Mouse (Mus musculus): Measurements from ENCODE around the gene Gm49353. TPM values are rescaled to one million over a fixed set of nuclear protein-coding genes. Genes with fewer than 3 reads are reported as not detected.

Gene Gm49353
- total RNA-seq (2021), result 1 to 10 TPM; 1.1 to 1.3 TPM
- long read RNA-seq, experiment 1, result 0 reads
- long read RNA-seq, experiment 2, result 0 reads

DNA sequence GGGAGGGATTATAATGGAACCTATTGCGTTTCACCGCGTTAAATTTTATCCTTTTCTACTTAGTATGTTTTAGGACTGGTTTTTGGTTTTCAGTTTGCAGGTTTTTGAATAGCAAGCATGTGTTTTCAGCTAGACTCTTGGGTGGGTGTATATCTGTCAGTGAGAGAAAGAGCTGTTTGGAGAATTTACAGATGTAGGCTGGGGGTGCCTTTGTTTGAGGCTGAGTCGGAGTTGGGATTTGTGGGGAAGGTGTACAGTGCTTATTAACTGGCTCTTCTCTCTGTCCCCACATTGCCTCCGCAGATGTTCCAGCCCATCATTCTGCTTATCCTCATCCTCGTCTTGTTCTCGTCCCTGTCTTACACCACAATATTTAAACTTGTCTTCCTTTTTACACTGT lies at the start of gene Gm49353:
Gm49353 (plus strand) TSS at position 313 of the 400 bp plus-strand sequence.
- DNase-seq, result no peak

DNA sequence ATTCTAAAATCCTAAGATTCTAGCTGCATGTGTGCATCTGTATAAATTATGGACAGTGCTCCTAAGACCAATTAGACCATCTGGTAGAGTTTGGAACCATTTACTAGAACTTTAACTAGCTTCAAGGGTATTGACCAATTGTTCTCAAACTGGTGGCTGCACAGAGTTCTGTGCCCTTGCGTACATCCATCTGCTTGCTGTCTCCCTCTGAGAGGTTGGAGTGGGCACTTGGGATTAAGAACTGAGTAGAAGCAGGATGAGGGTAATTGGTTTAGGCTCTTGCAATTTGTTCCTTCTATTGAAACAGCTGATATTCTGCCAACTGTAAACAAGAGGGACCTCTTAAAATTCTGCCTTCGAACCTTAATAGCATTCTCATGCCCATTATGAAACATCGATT lies 43.5 kb upstream of the Gm49353 start:
- no peak for DNase-seq

DNA sequence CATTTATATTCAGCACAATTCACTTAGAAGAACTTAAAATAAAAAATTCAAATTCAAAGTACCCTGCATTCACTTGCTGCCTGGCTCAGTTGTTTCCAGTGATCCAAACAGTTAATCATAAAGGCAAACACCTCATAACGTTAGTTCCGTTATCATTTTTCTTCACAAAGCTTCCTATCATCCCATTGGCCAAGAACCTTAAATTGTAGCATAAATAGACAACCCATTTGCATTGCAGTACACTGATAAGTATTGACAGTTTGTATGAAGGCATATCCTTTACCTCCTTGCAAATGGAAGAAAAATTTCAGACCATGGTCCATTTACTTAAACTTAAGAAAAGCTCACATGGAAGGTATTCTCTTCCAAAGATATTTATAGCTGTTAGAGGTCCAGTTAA lies 37.1 kb upstream of the Gm49353 start:
- no peak for DNase-seq

DNA sequence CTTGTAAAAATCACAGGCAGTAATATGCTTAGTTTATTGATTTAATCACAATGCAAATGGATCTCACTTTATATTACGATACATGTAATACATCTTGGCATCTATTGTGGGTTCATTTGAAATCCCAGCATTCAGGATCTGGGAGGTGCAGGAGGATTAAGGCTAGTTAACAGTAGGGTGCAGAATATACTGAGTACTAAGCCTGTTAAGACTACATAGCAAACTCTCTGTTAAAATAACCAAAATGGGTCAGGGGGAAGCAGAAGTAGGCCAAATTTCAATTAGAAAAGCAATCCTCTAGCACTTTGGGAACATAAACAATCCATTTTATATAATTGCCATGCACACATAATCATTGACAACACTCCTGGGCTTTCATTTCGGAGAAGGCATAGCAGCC lies 25.0 kb upstream of the Gm49353 start:
- no peak for DNase-seq

DNA sequence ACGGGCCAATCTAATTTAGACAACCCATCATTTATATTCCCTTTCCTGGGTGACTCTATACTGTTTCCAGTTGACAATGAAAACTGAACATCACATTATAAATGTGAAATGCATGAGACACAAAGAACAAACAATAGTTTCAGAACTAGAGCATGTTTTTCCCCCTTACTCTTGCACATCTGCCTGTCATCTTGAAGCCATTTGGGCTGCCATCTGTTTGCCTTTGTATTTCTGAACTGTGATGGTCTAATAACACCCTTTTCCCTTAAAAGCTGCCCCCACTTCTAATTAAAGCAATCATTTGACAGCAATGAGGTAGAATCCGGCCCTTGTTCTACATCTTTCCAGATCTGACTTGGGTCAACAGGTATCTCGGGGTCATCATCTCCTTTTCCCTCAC lies 23.1 kb upstream of the Gm49353 start:
- DNase-seq, result no peak

DNA sequence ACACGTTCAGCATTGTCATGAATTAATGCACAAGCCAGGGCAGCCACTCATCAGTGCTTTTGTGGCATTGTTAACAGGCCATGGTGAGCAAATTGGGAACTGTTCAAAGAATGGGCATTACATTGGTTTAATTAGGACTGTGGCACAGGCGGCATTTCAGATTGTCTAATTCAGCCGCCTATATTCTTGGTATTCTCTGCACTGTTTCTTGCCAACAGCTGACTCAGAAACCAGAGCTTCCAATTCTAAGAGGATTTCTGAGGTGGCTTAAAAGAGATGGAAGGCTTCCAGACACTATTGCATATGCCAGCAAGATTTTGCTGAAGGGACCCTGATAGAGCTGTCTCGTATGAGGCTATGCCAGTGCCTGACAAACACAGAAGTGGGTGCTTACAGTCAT lies 21.9 kb upstream of the Gm49353 start:
- DNase-seq, result no peak

DNA sequence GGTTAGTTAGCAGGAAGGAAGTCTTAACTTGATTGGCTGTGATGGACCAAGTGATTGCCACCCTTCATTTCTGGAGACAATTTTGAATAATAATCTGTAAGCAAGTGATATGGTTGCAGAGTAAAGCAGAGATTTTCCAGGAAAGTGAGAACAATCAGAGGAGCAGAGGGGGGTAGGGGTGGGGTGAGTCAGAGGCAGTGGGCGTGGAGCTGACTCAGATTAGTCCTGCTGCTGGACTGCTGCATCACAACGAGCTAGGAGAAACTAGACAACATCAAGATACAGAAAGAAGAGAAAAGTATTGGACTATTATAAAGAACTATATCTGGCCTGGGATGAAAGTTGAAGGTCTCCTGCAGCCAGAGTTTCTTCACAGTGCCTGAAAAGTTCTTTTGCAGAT lies 20.8 kb upstream of the Gm49353 start:
- peak; percentile 28 to 69 for DNase-seq

DNA sequence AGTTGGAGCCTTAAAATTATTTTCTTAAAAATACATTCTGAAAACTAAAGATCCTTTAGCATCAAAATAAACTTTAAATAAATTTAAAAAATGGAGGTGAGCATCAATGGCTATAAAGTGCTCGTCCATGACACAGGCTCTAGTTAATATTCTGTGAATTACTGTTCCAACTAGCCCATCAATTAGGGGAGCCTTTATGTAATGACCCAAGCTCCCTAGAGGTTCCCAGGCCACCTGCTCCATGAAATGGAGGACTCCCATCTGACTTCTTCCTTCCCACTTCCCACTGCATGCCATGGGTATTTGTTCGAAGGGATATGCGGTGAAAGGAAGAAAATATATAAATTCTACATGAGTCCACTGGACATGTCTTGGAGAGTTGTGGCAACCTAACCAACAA lies 18.5 kb upstream of the Gm49353 start:
- no peak for DNase-seq

DNA sequence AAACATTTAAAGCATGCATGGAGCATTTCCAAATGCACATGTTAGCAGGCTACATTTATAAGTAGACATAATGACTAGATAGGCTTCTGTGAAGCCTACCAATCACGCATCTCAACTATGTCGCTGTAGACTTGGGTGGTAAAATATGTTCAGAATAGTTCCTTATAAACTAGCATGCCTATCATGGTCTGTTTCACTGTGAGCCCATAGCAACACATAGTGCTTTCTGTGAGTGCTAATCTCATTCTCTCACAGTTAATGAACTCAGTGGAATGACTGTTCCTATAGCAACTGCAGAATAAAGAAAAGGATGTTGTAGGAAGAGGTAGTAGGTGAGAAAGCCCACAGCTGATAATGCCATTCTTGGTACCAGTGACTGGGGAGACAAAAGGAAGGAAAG lies 17.7 kb upstream of the Gm49353 start:
- no peak for DNase-seq

DNA sequence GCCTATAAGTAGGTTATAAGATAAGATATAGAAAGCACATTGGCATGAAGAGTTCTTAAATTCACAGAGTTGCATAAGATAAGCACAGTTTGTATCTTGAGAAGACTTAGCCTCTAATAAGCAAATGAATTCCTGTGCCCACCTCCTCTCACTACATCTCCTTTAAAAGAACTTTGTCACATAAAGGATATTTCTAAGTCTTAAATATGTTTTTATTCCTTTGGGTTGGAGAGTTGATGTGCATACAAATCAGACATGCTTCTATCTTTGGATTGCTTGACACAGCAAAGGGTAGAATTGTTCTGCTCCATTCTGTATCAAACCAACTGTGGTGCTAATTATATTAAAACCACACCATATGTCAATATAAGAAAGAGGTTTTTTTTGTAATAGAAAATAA lies 5.0 kb upstream of the Gm49353 start:
- DNase-seq, result no peak

DNA sequence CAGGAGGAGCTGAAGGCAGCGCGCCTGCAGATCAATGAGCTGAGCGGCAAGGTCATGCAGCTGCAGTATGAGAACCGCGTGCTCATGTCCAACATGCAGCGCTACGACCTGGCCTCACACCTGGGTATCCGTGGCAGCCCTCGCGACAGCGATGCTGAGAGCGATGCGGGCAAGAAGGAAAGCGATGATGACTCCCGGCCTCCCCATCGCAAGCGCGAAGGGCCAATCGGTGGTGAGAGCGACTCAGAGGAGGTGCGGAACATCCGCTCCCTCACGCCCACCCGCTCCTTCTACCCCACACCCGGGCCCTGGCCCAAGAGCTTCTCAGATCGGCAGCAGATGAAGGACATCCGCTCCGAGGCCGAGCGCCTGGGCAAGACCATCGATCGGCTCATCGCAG lies 1.9 kb upstream of the Gm49353 start:
- no peak for DNase-seq

DNA sequence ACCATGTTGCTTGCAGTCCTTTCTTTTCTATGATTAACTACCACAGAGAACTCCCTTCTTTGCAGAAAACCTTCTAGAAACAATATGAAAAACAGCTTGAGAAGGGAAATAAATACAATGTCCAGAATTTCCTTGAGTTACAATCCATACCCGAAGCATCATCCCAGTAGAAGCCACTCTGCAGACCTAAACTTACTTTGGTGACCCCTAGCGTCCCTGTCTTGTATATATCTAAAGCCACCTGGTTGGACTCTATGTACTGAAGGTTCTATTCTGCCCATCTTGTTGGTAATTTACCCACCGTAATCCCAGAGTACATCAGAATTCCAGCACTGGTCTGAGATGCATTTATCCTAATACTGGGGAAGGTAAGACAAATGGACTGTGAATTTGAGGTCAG lies 1.1 kb downstream of the Gm49353 start:
- DNase-seq, result no peak

DNA sequence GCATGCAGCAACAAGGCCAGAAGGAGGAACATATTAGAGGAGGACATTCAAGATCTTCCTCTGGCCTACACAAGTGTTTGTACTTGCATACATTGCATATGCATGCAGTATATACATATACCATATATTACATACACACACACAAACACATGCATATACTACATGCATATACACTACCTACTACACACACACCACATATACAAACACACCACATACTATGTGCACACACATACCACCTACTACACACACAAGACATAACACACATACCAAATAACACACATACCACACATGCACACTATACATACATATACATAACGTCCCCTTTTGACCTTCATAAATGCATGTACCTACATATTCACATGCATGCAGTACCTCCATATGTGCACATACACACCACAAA lies 1.9 kb downstream of the Gm49353 start:
- no peak for DNase-seq

DNA sequence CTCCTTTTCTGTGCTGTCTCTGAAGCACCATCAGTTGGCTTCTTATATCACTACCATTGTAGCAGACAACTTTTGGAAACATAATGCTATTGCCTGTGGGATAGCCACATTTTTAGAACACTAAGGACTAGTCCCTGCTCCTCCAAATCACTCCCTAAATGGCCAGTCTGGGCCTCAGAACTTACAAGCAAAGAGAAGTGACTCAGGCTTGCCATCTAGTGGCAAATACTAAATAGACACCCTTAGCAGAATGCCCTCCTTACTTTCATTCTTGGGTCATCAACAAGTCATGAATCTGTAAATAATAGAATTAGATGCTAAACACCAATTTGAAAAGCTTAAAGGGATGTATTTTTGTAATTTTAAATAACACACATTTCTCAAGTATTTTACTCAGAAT lies 8.0 kb downstream of the Gm49353 start:
- DNase-seq, result peak in 1 of 2 experiments; percentile 29

DNA sequence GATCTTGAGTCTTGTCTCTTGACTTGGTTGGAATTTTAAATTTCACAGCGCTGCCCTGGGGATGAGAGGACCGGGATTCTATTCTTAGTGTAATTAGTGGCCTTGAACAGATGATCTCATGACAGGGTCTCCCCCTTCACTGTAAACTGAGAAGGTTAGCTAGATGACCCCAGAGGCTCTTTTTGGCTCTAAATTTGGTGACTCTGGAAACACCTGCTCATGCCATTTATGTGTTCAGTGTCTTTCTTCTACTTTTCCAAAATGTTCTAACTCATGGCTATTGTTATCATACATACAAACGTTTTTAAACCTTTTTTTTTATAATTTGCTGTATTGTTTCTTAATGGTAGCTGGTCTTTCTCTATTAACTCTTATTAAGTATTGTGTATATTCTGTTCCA lies 10.0 kb downstream of the Gm49353 start:
- DNase-seq, result no peak

DNA sequence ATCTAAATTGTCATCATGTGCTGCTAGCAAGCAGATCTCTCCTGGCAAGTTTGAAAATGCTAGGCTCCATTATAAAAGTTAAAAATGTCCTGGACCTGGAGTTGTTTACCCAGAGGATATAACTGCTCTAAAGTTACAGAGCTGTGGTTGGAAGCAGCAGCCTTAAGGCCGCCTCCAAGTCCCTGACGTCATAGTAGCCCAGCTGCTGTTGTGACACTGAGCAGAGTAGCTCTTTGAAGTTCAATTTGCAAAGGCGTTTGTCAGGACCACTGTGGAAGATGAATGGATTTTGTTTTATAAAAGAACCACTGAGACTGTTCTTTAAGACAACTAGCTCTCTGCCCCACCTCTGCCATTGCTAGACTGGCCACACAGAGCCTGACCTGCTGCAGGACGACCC lies 12.7 kb downstream of the Gm49353 start, which contains the start of gene 9330159F19Rik:
9330159F19Rik (plus strand) TSS at position 154 of the 400 bp plus-strand sequence.
- peak; percentile 18 to 52 for DNase-seq

DNA sequence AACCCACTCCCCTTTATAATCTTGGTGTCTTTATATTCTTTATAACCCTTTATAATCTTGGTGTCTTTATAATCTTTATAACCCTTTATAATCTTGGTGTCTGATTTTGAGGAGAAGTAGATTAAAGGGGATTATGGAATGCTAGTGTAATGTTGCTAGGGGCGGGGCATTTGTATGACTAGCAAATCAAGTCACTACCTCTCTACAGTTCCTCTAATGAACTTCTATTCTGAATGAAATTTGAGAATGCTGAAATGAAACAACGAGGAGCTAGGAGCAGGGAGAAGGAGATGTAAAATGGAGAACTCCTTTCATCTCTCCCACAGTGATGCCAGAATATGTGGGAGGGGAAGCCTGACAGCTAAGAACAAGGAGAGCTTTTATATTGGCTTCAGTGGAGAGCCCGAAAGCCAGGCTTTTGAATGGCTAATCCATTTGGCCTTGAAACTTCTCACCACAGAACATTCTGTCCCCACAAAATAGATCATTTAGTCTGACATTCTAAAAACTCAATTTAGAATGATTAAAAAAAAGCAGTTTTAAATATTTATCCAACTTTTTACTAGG lies 14.9 kb downstream of the Gm49353 start:
- peak in 1 of 2 experiments; percentile 46 for DNase-seq

DNA sequence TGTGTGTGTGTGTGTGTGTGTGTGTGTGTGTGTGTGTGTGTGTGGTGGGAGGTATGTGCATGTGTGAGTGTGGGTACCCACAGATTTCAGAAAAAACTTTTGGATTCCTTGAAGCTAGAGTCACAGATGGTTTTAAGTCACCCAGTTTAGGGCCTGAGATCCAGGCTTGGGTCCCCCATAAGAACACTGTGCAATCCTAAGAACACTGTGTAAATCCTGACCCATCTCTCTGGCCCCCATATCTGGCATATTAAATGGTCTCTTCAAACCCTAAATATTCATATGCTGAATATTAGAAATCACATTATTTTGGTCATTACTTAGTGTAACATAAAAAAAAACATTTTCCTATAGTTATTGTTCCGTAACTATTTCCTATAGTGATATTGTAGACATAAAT lies 18.2 kb downstream of the Gm49353 start:
- no peak for DNase-seq

DNA sequence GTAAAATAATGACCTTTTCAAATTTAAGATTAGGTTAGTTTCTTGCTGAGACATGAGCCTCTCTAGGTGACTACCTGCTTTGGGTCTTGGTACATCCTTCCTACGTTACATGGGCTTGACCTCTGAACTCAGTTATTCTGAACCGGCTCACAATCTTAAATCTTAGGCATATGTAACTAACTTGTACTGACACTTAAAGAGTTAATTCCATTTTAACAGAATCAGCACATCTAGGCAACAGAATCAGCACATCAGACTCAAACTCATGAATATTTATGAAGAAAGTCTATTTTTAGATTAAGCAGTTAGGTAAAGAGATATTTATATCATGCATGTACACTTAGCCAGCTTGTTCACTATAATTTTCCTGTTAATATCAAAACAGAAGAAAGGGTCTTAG lies 18.7 kb downstream of the Gm49353 start:
- no peak for DNase-seq

DNA sequence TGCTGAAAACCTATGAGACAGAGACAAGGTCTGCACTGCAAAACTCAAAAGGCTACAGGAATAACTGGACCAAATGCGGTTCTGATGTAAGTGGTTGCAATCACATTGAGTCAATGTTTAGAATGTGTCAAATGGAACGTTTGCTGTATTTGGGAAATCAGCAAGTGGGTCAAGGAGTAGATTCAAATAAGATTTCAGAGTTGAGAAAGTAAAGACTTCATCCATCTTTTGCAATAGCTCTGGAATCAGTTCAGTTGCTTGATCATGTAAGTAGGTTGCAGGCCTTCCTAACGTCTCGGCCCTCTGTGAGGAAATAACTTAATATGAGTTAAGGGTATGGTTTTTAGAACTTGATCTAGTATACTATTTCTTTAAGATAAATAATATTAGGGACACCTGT lies 26.6 kb downstream of the Gm49353 start:
- no peak for DNase-seq

DNA sequence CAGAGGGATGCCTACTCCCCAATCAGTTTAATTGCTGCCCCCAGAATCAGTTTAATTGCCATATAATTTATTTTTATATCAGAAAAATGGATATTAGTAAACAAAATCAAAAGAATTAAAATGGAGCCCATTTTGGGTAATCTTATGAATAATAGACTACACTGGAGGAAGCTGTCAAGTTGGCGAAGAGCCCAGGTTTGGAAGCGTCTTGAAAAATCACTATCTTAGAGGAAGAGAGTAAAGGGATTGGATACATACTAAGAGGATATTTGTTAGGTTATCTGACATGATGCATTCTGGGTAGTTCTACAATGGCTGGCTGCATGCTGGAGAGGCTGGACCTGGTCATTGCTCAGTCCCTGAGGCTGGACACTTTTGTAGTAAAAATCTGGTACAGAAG lies 32.5 kb downstream of the Gm49353 start:
- DNase-seq, result no peak
